In genomic region chr9:96849012-96849411, GRCm38 (mm10) we compare ENCODE assay signal across 17 mouse cellular contexts. TPM values are rescaled to one million over a fixed set of nuclear protein-coding genes. Genes with fewer than 3 reads are reported as not detected.
DNase-seq lines count a peak whose midpoint lies in the region; ATAC-seq lines count a peak whose summit lies in the region.
"Had no signal": no experiment of that assay in that cellular context is flagged by ENCODE, and none has a peak within 500 bp of the region (broad histone marks: within the 10 kb centered on the region; RNA-seq: fewer than 3 reads in every experiment).

No protein-coding gene starts in this region.

- no peak for ATAC-seq in hindbrain, embryonic 12.5 days (ENCODE audit: low FRiP score)
- ATAC-seq in hindbrain, embryonic 11.5 days (ENCODE audit: low FRiP score), result no peak
- peak; percentile 53 for ATAC-seq in midbrain, embryonic 13.5 days
- no peak for ATAC-seq in midbrain, embryonic 11.5 days (ENCODE audit: low FRiP score)
- no peak for ATAC-seq in midbrain, embryonic 15.5 days (replicated peaks)
- ATAC-seq: forebrain, postnatal 0 days; liver, postnatal 0 days; lung, postnatal 0 days had no signal

- H3K27me3 ChIP-seq in hindbrain, embryonic 12.5 days, result no peaks in the 10 kb centered on the region
- no peaks in the 10 kb centered on the region for H3K27me3 ChIP-seq in hindbrain, embryonic 11.5 days (ENCODE audit: control insufficient read depth, insufficient read depth, low read length)
- H3K27me3 ChIP-seq in midbrain, embryonic 13.5 days, result no peaks in the 10 kb centered on the region
- H3K27me3 ChIP-seq in midbrain, embryonic 11.5 days (ENCODE audit: control insufficient read depth, insufficient read depth, low read length), result no peaks in the 10 kb centered on the region
- no peaks in the 10 kb centered on the region for H3K27me3 ChIP-seq in midbrain, embryonic 15.5 days (replicated peaks)

- peak overlapping the region; percentile 70 for H3K27ac ChIP-seq in hindbrain, embryonic 12.5 days
- no peak overlapping the region for H3K27ac ChIP-seq in hindbrain, embryonic 11.5 days (ENCODE audit: low read depth, low read length)
- peak overlapping the region; percentile 61 for H3K27ac ChIP-seq in midbrain, embryonic 13.5 days
- no peak overlapping the region for H3K27ac ChIP-seq in midbrain, embryonic 11.5 days (ENCODE audit: low read depth, low read length)
- H3K27ac ChIP-seq in midbrain, embryonic 15.5 days, result peak overlapping the region; percentile 54; the same call in 1 of the 2 replicates
- H3K27ac ChIP-seq: macrophage had no signal

- H3K4me2 ChIP-seq in hindbrain, embryonic 12.5 days (replicated peaks), result no peak overlapping the region
- H3K4me2 ChIP-seq in hindbrain, embryonic 11.5 days (replicated peaks; ENCODE audit: low read depth, low read length), result no peak overlapping the region
- H3K4me2 ChIP-seq in midbrain, embryonic 13.5 days (replicated peaks), result no peak overlapping the region
- H3K4me2 ChIP-seq in midbrain, embryonic 11.5 days, result no peak overlapping the region
- H3K4me2 ChIP-seq in midbrain, embryonic 15.5 days, result no peak overlapping the region
- H3K4me2 ChIP-seq: liver, embryonic 11.5 days had no signal

- peaks cover 29% of the 10 kb centered on the region for H3K4me1 ChIP-seq in hindbrain, embryonic 12.5 days
- no peaks in the 10 kb centered on the region; the same call in none of the 2 replicates for H3K4me1 ChIP-seq in hindbrain, embryonic 11.5 days (replicated peaks; ENCODE audit: control insufficient read depth, insufficient read depth, low read length)
- H3K4me1 ChIP-seq in midbrain, embryonic 13.5 days (replicated peaks), result peaks cover 20% of the 10 kb centered on the region
- H3K4me1 ChIP-seq in midbrain, embryonic 11.5 days (ENCODE audit: control insufficient read depth, insufficient read depth, low read length), result no peaks in the 10 kb centered on the region
- peaks cover 16% of the 10 kb centered on the region for H3K4me1 ChIP-seq in midbrain, embryonic 15.5 days

- H3K9me3 ChIP-seq in hindbrain, embryonic 12.5 days (replicated peaks), result no peaks in the 10 kb centered on the region
- H3K9me3 ChIP-seq in hindbrain, embryonic 11.5 days (ENCODE audit: control insufficient read depth, low read length), result no peaks in the 10 kb centered on the region
- H3K9me3 ChIP-seq in midbrain, embryonic 13.5 days, result no peaks in the 10 kb centered on the region
- H3K9me3 ChIP-seq in midbrain, embryonic 11.5 days (ENCODE audit: control insufficient read depth, low read length), result no peaks in the 10 kb centered on the region
- H3K9me3 ChIP-seq in midbrain, embryonic 15.5 days, result no peaks in the 10 kb centered on the region

- intact Hi-C loops in heart, postnatal 14 days (cut with DNase I), result no loop called here

- H3K4me3 ChIP-seq in hindbrain, embryonic 12.5 days, result no peak overlapping the region
- H3K4me3 ChIP-seq in hindbrain, embryonic 11.5 days (ENCODE audit: low read depth, low read length), result no peak overlapping the region
- no peak overlapping the region for H3K4me3 ChIP-seq in midbrain, embryonic 13.5 days (replicated peaks)
- no peak overlapping the region for H3K4me3 ChIP-seq in midbrain, embryonic 11.5 days (ENCODE audit: low read depth, low read length)
- H3K4me3 ChIP-seq in midbrain, embryonic 15.5 days, result no peak overlapping the region

- 47% methylated on average over 5 of the region's 5 CpGs for WGBS in hindbrain, embryonic 12.5 days
- WGBS in hindbrain, embryonic 11.5 days, result 52% methylated on average over 5 of the region's 5 CpGs
- WGBS in midbrain, embryonic 13.5 days, result 48% methylated on average over 5 of the region's 5 CpGs
- WGBS in midbrain, embryonic 11.5 days, result 66% methylated on average over 5 of the region's 5 CpGs
- 42% methylated on average over 5 of the region's 5 CpGs for WGBS in midbrain, embryonic 15.5 days

- DNase-seq in hindbrain, embryonic 11.5 days (ENCODE audit: low spot score), result no peak
- no peak for DNase-seq in midbrain, embryonic 11.5 days (ENCODE audit: low spot score, missing footprints)
- DNase-seq in heart, postnatal 14 days, result no peak
- no peak for DNase-seq in kidney, postnatal 36 days
- DNase-seq: adrenal gland, adult 2 months; cerebellum, adult 8-10 months; forebrain, postnatal 0 days; heart, postnatal 36 days; kidney, adult 8-10 months; kidney, postnatal 10 days; liver, postnatal 0 days had no signal

- no peak overlapping the region for H3K9ac ChIP-seq in hindbrain, embryonic 12.5 days
- H3K9ac ChIP-seq in hindbrain, embryonic 11.5 days (ENCODE audit: low read depth, low read length), result no peak overlapping the region
- no peak overlapping the region for H3K9ac ChIP-seq in midbrain, embryonic 13.5 days (replicated peaks)
- H3K9ac ChIP-seq in midbrain, embryonic 11.5 days (ENCODE audit: low read length), result no peak overlapping the region
- H3K9ac ChIP-seq in midbrain, embryonic 15.5 days, result no peak overlapping the region
- H3K9ac ChIP-seq: forebrain, postnatal 0 days; liver, postnatal 0 days had no signal

- H3K36me3 ChIP-seq in hindbrain, embryonic 12.5 days, result 0 out of 2 replicates have a peak, but pooled peaks cover 3% of the 10 kb centered on the region
- no peaks in the 10 kb centered on the region for H3K36me3 ChIP-seq in hindbrain, embryonic 11.5 days (ENCODE audit: control insufficient read depth, insufficient read depth, low read length)
- H3K36me3 ChIP-seq in midbrain, embryonic 13.5 days, result peaks cover 3% of the 10 kb centered on the region; the same call in 1 of the 2 replicates
- H3K36me3 ChIP-seq in midbrain, embryonic 11.5 days (ENCODE audit: control insufficient read depth, insufficient read depth, low read length), result no peaks in the 10 kb centered on the region
- H3K36me3 ChIP-seq in midbrain, embryonic 15.5 days (replicated peaks), result no peaks in the 10 kb centered on the region

RNA-seq across cellular contexts. Expression of gene Pxylp1, which starts 43.5 kb away (rescaled TPM):
- polyA plus RNA-seq in hindbrain, embryonic 12.5 days (2016; fragmentation: Nextera tagmentation; extraction: Ambion mirVana), result 56.9 and 59.9 TPM in 2 replicates
- 40.3 and 44.1 TPM in 2 replicates for polyA plus RNA-seq in hindbrain, embryonic 11.5 days (2014; fragmentation: Nextera tagmentation; extraction: Ambion mirVana)
- 63.6 and 70.7 TPM in 2 replicates for polyA plus RNA-seq in midbrain, embryonic 13.5 days (2015; fragmentation: Nextera tagmentation; extraction: Ambion mirVana)
- 63.8 and 71.8 TPM in 2 replicates for polyA plus RNA-seq in midbrain, embryonic 11.5 days (2014; fragmentation: Nextera tagmentation; extraction: Ambion mirVana)
- 42.4 and 48.6 TPM in 2 replicates for polyA plus RNA-seq in midbrain, embryonic 15.5 days (2015; fragmentation: Nextera tagmentation; extraction: Ambion mirVana)
- total RNA-seq in heart, postnatal 14 days (2021), result 10 to 100 TPM; 17.4 to 20.9 TPM

Comparison
In these comparisons a context has a peak if more than half of its experiments do, and no peak if none do; other contexts are left out.
1. H3K27ac ChIP-seq: peak in hindbrain, embryonic 12.5 days (single experiment), midbrain, embryonic 13.5 days (single experiment) and midbrain, embryonic 15.5 days (single experiment); none in hindbrain, embryonic 11.5 days (single experiment) and midbrain, embryonic 11.5 days (single experiment).